Mouse (Mus musculus) forebrain, embryonic 12.5 days (tissue): Measurements from ENCODE around the gene Furin. TPM values are rescaled to one million over a fixed set of nuclear protein-coding genes. Genes with fewer than 3 reads are reported as not detected.

ENCODE experiments used
- ATAC-seq: fragments of 200-750 bp; cut with Nextera tagmentation; 2 replicates; pipeline ENCODE4 v1.8.0; 2017; ENCODE audit warnings: moderate TSS enrichment; ENCODE audit not compliant: low FRiP score
- H3K27ac ChIP-seq: fragments of 300-500 bp; sonication (generic); 2 replicates; pipeline ENCODE4 v1.5.1; 2016; ENCODE audit warnings: mild to moderate bottlenecking
- H3K27me3 ChIP-seq: fragments of 300-500 bp; sonication (generic); 2 replicates; pipeline ENCODE4 v1.6.1; 2016; ENCODE audit warnings: mild to moderate bottlenecking
- H3K36me3 ChIP-seq: fragments of 300-500 bp; sonication (generic); replicated peaks from 2 replicates; pipeline ENCODE4 v1.6.1; 2016; ENCODE audit warnings: mild to moderate bottlenecking
- H3K4me1 ChIP-seq: fragments of 300-500 bp; sonication (generic); 2 replicates; pipeline ENCODE4 v1.6.1; 2016
- H3K4me2 ChIP-seq: fragments of 300-500 bp; sonication (generic); 2 replicates; pipeline ENCODE4 v1.6.1; 2016; ENCODE audit warnings: mild to moderate bottlenecking, moderate library complexity
- H3K4me3 ChIP-seq: fragments of 300-500 bp; sonication (generic); replicated peaks from 2 replicates; pipeline ENCODE4 v1.5.1; 2016; ENCODE audit warnings: mild to moderate bottlenecking
- H3K9ac ChIP-seq: fragments of 300-500 bp; sonication (generic); 2 replicates; pipeline ENCODE4 v1.6.1; 2016; ENCODE audit warnings: mild to moderate bottlenecking
- H3K9me3 ChIP-seq: fragments of 300-500 bp; sonication (generic); 2 replicates; pipeline ENCODE4 v1.6.1; 2016
- WGBS: fragments of 180-500 bp; shearing (Covaris S2); methylation state at CpG from one replicate; pipeline ENCODE4 v1.1.7; 2016; 5-methylcytosine and 5-hydroxymethylcytosine counted together
- polyA plus RNA-seq: library from polyadenylated mRNA; unstranded; fragments of >200 nt; fragmentation: Nextera tagmentation; extraction: Ambion mirVana; gene quantifications from 2 replicates; pipeline ENCODE4 v1.2.1, GENCODE M21; 2016

Gene Furin
- polyA plus RNA-seq, 1 experiment from 2014 or later: 4.3 TPM

DNA sequence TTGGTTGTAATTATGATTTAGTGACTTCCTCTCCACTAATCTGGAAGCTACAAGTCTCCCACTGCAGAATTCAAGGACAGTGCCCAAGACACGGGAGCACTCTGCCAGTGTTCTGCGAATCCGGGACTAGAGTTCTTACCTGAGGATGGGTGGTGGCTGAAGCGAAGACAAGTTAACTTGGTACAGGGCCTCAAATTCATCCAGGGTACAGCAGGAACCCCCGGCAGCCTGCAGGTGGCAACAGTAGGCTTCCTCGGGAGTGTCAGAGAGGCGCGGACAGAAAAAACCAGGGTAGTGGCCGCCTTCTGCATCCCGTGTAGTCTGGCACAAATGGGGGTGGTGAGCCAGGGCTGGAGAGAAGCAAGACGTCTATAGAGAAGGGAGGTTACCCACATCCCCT, 64.4 kb downstream of the Furin start, which contains the start of gene Unc45a:
Gene Unc45a, minus strand, starts transcription at position 213 of the 400 bp plus-strand sequence.
- 1% methylated on average over 11 of the region's 11 CpGs for WGBS
- peak; percentile 34 for ATAC-seq
- peaks cover 50% of the 10 kb centered on the region for H3K4me1 ChIP-seq

DNA sequence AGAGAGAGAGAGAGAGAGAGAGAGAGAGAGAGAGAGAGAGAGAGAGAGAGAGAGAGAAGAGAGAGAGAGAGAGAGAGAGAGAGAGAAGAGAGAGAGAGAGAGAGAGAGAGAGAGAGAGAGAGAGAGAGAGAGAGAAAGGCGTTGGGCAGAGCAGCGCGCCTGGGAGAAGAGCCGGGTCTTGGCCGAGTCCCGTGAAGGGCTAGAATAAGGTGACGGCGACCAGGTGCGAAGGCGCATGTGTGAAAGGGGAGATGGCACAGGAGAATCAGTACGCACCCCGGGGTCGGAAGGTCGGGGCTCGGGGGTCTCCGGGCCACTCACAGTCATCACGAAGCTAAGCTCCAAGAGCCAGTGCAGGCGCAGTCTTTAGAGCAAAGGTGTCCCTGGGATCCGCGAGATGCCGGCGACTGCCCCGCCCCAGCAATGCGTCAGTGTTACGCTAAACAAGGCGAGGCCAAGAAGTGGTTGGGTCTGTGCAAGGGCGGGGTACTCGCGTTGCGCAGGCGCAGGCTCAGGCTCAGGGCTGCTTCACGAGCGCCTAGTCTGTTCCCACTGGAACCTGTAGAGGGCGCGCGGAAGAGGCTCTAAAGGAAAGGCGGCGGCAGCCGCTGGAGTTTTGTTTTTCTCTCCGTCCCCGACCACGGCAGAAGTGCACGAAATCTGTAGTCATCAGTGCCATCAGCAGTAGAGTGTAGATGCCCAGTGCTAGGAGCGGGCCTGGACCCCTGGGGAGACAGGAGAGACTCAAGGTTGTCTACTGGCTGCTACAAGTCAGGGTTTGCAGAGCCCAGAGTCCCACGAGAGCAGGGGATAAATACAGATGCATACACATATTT, 65.2 kb downstream of the Furin start:
- no peaks in the 10 kb centered on the region for H3K27me3 ChIP-seq

More for the DNA sequence above, 64.4 kb downstream of the Furin start, which contains the start of gene Unc45a:
- Histone ChIP-seq H3K9me3 (no peaks in the 10 kb centered on the region), H3K27me3 (no peaks in the 10 kb centered on the region), H3K4me3 (peak within 1 kb of the TSS; percentile 67), H3K36me3 (peaks cover 26% of the 10 kb centered on the region), H3K9ac (peak within 1 kb of the TSS; percentile 77), H3K4me2 (peak within 1 kb of the TSS; percentile 90), H3K27ac (peak within 1 kb of the TSS; percentile 89)

DNA sequence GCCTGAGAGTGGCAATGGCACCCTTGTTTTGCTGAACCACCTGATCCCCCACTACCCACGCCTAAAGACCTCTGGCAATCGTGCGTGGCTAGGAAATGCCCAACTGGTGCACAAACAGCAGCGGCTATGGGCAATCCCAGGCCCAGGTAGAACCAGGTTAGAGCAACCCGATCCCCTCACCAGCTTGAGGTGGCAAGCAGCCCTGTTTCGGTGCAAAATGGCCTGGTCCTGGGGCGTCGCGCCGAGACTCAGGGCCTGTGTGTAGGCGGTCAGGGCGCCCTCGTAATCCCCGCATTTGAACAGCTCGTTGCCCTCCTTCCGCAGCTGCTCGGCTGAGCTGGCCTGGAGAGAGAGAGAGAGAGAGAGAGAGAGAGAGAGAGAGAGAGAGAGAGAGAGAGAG, 65.9 kb downstream of the Furin start:
- Histone ChIP-seq H3K4me1 (peaks cover 50% of the 10 kb centered on the region), H3K9me3 (no peaks in the 10 kb centered on the region), H3K9ac (peak overlapping the region; percentile 77), H3K27me3 (no peaks in the 10 kb centered on the region), H3K36me3 (peaks cover 35% of the 10 kb centered on the region), H3K4me2 (peak overlapping the region; percentile 90), H3K27ac (peak overlapping the region; percentile 71), H3K4me3 (peak overlapping the region; percentile 67)
- ATAC-seq: no peak
- WGBS: 10% methylated on average over 17 of the region's 17 CpGs

More for the DNA sequence above, 65.2 kb downstream of the Furin start:
- under 1% methylated on average over 45 of the region's 45 CpGs for WGBS
- Histone ChIP-seq H3K9ac (peak overlapping the region; percentile 77), H3K4me1 (peaks cover 50% of the 10 kb centered on the region), H3K27ac (peak overlapping the region; percentile 89), H3K4me2 (peak overlapping the region; percentile 90), H3K4me3 (peak overlapping the region; percentile 67), H3K9me3 (no peaks in the 10 kb centered on the region), H3K36me3 (peaks cover 29% of the 10 kb centered on the region)
- peak; percentile 98 for ATAC-seq

Other genes starting within 250 kb of the Furin start
- 16.7 and 19.4 TPM in 2 replicates for gene Sema4b, start 218.6 kb downstream of the Furin start, polyA plus RNA-seq
- gene Cib1, start 172.6 kb downstream of the Furin start, polyA plus RNA-seq: 34.7 and 41.6 TPM in 2 replicates
- gene Gdpgp1, start 172.6 kb downstream of the Furin start, polyA plus RNA-seq: 4.2 and 4.8 TPM in 2 replicates
- 1.1 and 1.3 TPM in 2 replicates for gene Ttll13, start 159.1 kb downstream of the Furin start, polyA plus RNA-seq
- 56.8 TPM in 2 replicates for gene Ngrn, start 144.2 kb downstream of the Furin start, polyA plus RNA-seq
- 17.4 and 19.1 TPM in 2 replicates for gene Vps33b, start 135.8 kb downstream of the Furin start, polyA plus RNA-seq
- 222 and 240 TPM in 2 replicates for gene Prc1, start 111.0 kb downstream of the Furin start, polyA plus RNA-seq
- 14.1 and 19.1 TPM in 2 replicates for gene Rccd1, start 81.0 kb downstream of the Furin start, polyA plus RNA-seq
- gene Unc45a, start 64.4 kb downstream of the Furin start, polyA plus RNA-seq: 43.5 and 45.5 TPM in 2 replicates
- 24.4 and 28.3 TPM in 2 replicates for gene Hddc3, start 62.3 kb downstream of the Furin start, polyA plus RNA-seq
- gene Man2a2, start 34.1 kb downstream of the Furin start, polyA plus RNA-seq: 23.8 and 26.0 TPM in 2 replicates
- 6.6 and 7.4 TPM in 2 replicates for gene Fes, start 17.5 kb downstream of the Furin start, polyA plus RNA-seq
- 39.6 and 43.7 TPM in 2 replicates for gene Blm, start 129.7 kb upstream of the Furin start, polyA plus RNA-seq